Mouse (Mus musculus): Measurements from ENCODE around the gene Lsamp.

Gene Lsamp

DNA sequence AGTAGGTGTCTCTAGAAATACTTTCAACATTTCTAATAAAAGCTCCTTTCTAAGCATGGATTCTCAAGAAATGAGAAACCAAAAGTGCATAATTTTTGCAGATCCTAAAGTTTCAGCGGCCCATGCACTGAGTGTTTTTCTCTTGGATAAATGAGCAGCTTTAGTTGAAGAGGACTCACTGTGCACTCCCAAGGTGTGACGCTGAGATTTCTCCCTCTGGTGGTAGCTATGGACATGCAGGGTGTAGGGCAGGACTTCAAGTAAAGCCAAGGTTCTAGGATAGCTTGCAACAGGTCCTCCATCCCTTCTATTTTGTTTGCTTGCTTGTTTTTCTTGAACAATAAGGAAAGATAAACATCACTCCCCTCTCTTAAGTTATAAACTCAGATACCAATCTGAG, 1558.5 kb downstream of the Lsamp start:
- peak; percentile 38 for DNase-seq (ENCODE audit: low read depth, low spot score)

DNA sequence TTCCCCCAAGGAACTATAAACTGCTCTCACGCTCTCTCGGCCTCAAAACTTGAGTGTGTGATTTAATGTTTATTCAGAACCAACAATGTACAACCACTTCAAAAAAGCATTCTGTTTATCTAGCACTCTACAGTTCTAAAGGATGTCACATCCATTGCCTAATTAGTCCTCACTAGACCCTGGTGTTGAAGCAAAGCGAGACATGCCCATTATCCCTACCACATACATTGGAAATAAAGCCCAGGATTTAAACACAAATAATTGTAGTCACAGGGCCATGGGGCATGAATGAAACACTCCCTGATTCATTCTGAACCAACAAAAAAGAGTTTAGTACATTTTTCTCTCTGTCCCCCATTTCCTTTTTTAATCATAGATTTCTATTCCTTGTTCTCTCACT, 1567.0 kb downstream of the Lsamp start:
- no peak for DNase-seq (ENCODE audit: low read depth, low spot score)

DNA sequence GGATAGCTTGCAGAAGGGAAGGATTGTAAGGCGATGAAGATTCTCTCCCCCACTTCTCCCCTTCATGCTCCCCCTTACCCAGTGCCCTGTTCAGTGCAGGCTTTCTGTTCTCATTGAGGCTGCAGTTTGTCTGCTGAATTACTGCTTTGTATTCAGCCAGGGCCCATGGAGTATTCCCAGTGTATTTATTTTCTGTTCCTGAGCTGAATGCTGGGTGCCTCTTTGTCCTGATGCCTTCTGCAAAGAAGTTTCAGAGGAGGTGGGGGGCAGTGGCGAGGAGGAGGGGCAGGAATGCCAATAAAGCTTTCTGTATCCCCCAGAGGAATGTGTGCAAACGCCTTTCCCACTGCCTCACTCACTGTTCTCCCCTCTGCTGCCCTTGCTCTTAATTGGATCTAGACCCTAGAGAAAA, 1567.7 kb downstream of the Lsamp start:
- no peak for DNase-seq (ENCODE audit: low read depth, low spot score)

DNA sequence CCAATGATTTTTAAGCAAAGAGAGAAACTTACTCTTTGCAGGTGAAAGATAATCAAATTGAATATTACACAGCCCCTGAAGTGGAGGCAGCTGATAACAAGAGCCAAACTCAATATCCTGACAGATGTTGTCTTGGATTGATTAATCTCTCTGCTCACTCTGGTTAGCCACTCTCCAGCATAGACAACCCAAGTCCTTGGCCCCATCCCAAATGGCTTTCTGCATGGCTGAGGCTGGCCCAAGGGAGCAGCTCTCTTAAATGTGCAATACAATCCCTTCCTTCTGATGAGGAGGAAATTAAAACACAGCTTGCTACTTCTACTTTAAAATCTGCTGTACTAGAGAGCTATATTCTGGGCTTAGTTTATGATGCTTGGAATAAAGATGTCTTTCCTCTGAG, 1572.9 kb downstream of the Lsamp start:
- DNase-seq (ENCODE audit: low read depth, low spot score), result no peak

DNA sequence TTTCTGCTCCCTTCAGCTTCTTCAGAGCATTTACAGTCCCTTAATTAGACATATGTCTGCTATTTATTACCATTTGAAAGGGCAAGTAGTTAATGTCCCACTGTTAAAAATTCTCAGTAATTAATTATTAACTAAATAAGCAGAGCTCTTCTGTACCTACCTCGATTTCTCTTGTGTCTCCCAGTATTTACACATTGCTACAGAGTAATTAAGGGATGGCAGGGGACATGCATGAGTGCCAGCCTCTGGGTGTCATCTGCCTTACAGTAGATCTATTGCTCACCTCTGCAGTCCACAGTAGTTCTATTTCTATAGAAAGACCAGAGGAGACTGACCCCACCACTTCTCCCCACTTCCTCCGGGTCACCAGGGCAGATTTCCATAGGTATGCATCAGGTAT, 1581.1 kb downstream of the Lsamp start:
- DNase-seq (ENCODE audit: low read depth, low spot score), result no peak

DNA sequence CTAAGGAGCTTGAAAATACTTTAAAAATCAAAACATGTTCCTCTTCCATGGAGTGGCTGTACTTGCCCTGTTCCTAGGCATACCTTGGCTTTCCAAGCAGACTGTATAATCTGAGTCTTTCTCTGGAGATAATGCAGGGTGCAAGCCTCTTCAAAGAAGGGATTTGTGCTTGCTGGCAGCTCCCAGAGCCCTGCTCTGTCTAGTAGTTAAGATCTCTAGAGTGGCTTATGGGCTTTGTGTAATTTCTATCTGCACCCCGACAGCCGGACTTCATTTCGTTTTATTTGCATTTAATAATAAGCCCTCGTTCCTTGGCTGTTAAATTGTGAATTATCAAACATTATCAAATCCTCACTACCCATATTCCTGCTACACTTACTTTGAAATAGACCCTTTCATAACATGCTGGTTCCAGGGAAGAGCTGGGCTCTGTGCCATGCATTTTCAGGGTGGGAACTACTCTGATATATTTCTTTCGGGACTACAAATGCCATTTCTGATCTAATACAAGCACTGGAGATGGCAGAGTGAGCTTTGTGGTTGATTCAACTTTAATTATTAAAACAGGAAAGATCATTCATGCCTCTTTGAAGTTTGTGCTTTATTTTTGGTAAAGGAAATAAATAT, 1604.6 kb downstream of the Lsamp start:
- DNase-seq (ENCODE audit: low read depth, low spot score), result no peak

DNA sequence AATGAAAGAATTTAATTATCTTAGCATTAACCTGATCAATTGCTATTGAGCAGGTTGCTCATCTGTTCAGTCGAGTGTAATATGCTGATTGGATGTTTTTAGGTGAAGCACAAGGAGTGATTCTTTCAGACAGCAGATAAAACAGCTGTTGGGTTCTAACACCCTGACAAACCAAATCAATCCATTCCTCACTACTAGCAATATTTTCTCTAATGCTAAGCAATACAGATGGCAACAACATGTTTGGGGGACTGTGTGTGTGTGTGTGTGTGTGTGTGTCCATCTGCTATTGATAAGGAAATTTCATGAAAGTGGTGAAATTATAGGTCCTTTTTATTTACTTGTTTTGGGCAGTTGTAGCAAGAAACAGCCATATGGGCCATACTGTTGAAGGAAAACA, 1628.1 kb downstream of the Lsamp start:
- no peak for DNase-seq (ENCODE audit: low read depth, low spot score)

DNA sequence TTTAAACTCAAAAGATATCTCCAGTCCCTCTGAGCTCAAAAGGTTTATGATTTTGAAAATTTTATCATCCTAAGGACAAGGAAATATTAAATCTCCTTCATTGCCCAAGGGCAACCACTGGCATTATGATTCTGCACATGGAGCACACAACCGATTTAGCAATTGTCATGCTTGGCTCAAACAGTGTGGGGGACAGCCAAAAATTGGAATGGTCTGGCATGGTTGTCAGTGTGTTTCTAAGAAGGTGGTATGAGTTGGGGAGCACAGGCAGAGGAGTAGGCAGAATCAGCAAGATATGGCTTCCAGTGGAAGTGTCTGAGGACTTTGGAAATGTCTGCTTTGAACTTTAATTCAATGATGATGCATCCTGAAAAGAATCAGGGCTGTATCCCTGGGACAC, 1639.7 kb downstream of the Lsamp start:
- DNase-seq (ENCODE audit: low read depth, low spot score), result no peak

DNA sequence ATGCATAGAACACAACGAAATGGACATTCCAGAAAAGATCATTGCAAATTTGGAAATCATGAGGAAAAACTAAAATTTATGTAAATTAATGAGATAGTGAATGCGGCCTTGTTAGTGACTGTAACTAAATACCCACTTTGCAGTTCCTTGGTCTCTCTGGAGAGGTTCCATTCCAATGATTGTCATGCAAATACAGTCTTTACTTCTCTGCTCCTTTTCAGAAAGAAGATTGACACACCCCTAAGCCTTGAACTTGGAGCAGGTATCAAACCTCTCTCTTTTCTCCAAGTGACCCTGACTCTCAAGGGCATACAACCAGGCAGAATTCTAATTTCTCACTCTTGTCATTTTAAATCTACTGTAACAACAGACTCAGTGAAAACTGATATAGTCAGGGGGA, 1649.7 kb downstream of the Lsamp start:
- peak; percentile 72 for DNase-seq (ENCODE audit: low read depth, low spot score)

DNA sequence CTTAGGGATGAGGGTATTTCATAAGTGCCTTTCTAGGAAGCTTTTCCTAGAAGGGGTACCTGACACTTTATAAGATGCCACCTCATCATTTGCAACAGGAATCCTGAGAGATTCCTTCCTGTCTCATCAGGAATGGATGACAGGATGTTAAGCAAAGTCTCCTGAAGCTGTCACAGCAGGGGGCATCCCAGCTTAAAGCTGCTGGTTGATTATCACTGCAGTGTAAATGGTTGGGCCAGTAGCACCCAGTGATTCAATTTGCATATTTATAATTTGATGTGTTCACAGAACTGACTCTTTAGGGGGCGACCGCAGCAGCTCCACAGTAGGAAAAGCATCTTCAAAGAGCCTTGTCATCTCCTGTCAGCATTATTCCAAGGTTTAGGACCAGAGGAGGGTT, 1656.7 kb downstream of the Lsamp start:
- DNase-seq (ENCODE audit: low read depth, low spot score), result peak; percentile 31

DNA sequence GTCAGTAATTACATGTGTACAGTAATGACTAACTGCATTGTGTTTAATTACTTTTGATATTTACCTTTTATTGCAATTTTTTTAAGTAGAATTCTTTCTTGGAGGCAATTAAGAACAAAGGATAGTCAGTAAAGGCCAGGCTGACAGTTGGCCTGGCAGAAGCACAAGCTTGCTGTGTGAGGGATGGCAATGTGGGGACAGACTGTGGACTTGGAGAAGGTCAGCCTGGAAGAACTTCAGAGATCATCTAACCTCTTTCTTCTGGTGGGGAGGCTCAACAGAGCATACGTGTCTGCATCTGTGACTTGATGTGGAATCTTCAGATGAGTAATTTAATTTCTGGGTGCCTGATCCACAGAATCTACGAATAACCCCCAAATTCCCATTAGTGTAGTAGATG, 1669.1 kb downstream of the Lsamp start:
- DNase-seq (ENCODE audit: low read depth, low spot score), result no peak

DNA sequence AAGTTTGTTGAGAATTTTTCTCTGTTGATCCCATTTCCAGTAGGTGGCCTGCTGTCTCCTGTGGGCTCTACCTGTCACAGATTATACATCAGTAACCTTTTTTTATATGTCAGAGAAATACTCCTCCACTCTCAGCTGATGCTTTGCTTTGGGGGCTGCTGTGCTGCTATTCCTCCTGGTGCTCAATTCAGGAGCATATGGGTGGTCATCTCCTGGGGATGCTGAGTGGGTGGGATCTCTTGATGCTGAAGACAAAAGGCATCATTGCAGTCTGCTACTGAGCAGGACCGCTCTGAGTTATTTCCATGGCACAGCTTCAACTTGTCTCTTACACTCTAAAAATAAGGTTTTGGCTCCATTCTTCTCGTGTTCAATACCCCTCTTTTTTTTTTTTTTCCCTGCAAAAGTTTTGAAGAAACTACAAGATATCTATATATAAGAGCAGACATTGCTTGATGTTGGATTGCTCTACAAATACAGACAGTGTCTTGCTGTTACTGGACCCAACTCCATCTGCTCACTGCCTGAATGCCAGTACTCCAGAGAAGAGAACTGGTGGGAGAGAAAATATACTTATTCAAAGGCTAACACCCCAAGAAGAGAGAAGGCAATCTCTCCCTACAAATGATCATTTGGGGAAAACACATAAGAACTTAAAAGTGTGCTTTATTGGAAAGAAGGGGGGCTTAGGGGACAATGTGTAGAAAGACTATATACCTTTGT, 1690.3 kb downstream of the Lsamp start:
- DNase-seq (ENCODE audit: low read depth, low spot score), result no peak

DNA sequence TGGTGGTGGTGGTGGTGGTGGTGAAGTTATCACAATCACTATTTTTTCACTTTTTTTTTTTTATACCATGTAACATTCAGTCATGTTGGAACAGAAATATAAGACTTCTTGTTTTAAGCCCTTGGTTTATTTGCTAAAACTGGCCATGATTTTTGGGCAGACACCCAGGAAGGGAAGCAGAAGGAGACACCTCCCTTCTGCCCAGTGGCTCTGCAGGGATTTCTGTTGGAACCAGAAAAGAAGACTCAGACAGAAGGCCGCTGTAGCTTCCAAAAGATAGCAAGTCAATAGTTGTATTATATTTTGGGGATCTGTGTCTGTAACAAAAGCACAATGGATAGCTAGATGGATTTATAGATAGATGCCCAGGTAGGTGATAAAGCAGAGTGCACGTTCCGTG, 1691.6 kb downstream of the Lsamp start:
- no peak for DNase-seq (ENCODE audit: low read depth, low spot score)

DNA sequence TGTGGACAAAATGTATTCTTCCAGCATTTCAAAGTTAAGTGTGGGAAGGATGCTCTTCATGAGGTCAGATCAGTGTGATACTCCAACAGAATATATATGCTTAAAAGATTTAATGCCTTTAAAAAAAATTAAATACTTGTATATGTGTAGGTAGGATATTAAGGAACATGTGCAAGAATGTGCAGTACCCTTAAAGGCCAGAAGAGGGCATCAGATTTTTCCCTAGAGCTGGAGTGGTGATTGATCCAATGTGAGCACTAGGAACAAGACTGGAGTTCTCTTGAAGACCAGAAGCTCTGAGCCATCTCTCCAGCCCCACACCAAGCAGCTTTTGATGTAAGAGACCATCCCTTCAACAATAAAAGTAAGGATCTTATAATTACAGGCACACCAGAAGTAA, 1708.3 kb downstream of the Lsamp start:
- peak; percentile 57 for DNase-seq (ENCODE audit: low read depth, low spot score)

DNA sequence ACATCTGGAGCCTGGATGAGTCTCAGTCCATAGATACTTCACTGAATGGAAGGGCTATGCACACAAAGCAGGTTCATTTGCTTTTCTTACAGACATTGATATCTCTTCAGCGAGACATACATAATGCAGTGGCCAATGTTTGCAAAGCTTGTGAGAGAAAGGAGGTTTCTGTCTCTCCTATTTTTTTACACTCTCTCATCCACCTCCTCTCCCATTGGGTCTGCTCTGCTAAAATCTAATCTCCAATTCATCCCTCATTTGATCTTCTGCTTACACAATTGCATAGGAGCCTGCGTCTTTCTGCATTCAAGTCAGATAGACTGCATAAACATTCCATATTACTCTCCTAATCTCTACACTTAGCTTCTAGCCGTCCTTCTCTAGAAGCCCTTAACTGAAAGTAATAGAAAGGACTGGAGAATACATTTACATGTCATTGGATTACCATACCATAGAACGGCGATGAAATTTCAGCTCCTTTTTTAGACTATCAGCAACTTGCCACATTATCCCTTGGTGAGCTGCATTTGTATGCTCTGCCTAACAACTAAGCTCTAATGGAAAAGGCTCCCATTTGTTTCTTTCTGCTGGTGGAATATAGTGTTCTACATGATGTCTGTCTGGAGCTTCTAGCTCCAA, 1717.7 kb downstream of the Lsamp start:
- no peak for DNase-seq (ENCODE audit: low read depth, low spot score)

DNA sequence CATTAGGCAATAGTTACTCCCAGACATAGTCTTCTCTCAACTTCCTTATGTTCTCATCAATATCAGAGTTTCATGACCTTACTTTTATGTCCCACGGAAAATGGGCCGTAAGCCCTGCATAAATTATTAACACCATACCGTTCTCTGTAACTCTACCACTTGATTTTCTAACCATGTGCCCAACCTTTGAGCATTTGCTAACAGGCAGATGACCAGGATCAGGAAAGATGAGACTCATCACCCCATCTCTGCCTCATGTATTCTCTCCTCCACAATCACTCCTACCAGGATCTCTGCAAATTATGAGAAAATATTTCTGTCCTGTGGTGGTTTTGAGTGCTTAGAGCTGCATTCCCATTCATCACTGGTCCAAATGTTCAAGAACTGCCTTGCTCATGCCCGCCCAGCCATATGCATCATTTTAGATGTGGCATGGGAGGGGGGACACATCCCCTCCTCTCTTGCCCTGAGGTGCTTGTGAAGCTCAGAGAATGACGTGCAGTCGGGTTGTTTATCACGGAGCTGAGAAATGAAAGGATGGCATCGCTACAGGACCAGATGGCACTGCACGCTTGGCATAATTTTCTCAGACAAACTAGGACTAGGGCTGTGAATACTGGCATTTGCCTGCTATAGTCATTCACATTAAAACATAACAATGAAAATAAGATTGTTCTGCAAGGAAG, 1744.9 kb downstream of the Lsamp start:
- DNase-seq (ENCODE audit: low read depth, low spot score), result no peak

DNA sequence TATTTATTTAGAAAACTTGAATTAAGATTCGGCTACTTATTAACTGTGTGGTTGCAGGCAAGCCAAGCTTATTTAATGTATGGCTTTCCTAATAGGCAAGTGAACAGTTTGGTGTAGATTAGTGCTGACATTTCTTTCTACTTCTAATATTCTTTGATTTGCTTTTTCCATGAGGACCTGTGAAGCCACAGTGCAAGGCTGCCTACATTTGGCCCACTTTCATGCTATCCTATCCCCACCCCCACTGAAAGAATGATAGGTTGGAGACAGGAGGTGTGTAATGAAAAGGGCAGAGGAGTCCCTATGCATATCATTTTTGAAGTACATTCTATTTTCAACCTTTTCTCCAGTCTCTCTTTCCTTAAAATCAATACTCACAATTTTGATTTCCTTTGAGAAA, 1745.8 kb downstream of the Lsamp start:
- DNase-seq (ENCODE audit: low read depth, low spot score), result no peak

DNA sequence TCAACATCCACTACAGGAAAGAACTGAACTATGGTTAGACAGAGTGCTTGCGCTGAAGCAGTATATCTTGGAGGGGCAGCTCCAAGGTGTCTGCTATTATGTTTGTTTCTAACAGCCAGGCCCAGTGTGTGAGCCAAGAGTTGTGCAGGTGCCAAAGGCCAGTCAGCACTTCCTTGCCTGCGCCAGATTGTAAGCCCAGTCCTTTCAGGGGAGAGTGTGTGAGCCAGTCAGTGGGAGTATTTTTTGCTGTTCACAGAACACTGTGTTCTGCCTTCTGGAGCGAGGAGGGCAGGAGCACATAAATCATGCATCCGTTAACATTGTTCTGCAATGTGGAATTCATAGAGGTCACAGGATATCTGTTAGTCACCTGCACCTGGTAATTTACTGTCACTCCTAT, 1760.9 kb downstream of the Lsamp start:
- DNase-seq (ENCODE audit: low read depth, low spot score), result no peak

DNA sequence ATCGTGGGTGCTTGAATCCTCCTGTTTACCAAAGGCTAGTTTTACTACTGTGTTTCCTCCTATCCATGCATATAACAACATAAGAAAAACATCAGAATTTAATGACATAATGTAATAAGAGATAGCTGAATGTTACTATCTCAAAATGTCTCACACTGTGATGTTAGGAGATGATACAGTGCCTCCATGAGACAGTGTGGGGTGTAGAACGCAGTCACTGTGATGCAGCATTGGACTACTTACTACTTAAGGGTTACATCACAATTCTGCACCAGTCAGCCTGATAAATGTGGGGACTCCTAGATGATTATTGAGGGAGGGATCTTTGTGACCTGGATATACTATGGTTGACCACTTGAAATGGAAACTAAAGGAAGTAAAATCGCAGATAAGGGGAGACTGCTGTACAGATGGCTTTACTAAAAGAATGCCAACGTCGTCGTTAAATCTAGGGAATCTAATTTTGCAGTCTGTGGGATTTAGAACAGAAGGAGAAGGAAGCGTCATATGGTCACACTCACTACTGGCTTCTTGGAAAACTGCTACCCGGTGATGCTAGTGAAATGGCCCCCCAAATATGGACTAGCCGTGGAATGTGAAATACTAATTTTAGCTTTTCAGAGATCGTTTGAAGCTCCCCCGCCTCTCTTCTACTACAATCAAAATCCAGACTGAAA, 1762.2 kb downstream of the Lsamp start:
- no peak for DNase-seq (ENCODE audit: low read depth, low spot score)

DNA sequence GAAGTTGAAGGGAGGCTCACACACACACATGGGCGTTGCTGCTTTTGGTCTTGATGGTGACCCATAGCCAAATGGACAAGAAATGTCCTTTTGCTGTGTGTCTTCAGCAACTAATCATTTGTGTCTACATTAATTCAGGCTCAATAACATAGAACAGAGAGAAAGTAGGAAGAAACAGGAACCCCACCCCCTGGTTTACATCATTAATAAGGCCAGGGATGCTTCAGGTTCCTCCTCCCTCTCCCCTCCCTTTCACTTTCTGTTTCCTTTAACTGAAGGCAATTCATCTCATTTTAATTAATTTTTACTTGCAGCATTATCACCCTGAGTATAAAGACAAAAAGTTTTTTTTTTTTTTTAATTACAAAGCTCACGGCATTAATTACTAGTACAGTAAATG, 1763.7 kb downstream of the Lsamp start:
- DNase-seq (ENCODE audit: low read depth, low spot score), result no peak

DNA sequence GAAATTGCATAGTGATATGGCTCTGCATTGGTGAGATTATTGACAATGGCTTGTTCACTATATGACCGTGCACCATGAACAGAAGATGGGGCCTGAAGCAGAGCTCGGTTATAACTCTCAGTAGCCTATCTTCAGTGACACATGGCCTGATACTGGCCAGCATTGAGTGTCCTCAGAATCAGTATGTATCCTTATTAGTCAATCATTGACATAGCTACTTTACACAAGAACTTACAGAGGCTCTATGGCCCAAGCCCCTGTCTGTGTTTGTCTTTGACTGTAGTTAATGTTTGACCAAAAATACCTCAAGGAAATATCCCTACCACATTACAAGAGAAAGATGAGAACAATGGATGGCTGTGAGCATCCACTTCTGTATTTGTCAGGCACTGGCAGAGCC, 1764.6 kb downstream of the Lsamp start:
- no peak for DNase-seq (ENCODE audit: low read depth, low spot score)

DNA sequence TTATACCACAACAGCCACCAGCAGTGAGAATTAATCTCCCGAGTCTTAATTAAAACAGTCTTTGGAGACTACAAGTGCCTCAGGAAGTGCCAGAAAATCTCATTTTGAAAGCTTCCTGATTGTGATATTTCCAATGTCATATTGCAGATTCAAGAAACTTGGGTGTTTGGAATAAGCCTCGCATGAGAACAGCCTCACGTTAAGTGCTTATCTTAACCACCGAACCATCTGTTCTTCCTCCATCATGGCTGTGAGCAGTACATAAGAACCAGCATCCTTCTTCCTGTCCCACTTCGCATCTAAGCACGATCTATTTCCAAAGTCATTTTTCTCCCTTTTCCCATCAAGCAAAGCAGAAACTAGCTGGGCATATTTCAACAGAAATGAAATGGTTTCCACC, 1780.1 kb downstream of the Lsamp start:
- DNase-seq (ENCODE audit: low read depth, low spot score), result no peak
